Mouse (Mus musculus) liver (tissue): Measurements from ENCODE around the gene Acsbg2.

Source experiments
- DNase-seq: peaks from one replicate; pipeline ENCODE4 v3.0.0-alpha.2; 2020; ENCODE audit warnings: mixed read lengths

The Acsbg2 gene

GRCm38 (mm10) chr17:56819032-56819545 is 55.2 kb downstream of the Acsbg2 start:
- no peak for DNase-seq

GRCm38 (mm10) chr17:56818067-56818636 is 56.1 kb downstream of the Acsbg2 start:
- DNase-seq: peak; percentile 94

- DNase-seq: no peak
These were observed 59.2 kb downstream of the Acsbg2 start for GRCm38 (mm10) chr17:56815057-56815345.

DNA sequence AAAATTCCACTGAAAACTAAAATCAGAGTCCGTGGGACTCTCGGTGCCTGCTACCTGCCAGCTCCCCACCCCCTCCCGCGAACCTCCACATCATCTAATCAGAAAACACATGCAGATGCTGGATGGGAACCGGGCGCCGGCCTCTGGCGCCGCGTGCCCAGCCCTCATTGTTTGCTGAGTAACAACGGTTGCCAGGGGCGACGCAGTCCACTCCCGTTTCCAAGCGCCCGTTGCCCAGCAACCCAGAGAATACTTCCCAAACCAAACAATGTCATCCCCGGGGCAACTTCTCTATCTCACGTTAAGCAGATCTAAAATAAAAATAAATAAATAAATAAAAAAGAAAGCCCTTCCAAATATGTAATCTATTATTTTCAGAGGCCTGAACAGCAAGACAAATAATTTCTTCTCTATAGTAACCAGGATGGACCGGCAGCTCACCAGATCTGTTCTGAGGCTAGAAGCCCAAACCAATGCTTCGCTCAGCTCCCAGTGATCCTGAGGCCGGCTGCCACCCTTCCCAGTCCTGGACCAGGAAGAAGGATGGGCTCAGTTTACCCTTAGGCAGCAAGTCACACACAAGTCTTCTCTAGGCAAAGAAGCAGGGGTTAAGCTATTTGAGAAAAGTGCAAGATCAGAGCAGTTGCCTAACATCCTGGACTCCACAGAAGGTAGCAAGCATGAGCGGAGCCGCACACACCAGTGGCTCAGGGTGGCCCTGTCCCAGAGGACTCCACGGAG is 59.8 kb downstream of the Acsbg2 start:
- DNase-seq: peak; percentile 63

GRCm38 (mm10) chr17:56810245-56810644 is 64.0 kb downstream of the Acsbg2 start:
- peak; percentile 71 for DNase-seq

- peak; percentile 76 for DNase-seq
These were observed 65.7 kb downstream of the Acsbg2 start for GRCm38 (mm10) chr17:56808518-56808917.

- no peak for DNase-seq
These were observed 68.5 kb downstream of the Acsbg2 start for GRCm38 (mm10) chr17:56805784-56806183.

DNA sequence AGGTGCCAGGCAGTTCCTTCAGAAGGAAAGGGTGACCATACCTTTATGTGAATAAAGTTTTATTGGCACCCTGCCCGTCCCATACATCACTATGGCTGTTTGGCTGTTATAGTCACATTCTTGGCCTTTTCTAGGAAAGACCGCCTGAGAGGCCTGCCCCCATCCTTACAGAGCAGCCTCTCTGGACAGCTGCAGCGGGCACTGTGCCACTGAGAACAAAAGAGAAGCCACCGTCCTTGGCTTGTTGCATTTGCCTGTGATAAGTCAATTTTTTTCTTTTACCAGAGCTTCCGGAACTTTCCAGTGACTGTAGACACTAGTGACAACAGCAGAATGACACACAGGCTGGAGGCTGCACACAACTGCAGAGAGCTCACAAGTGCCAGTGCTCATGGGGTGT is 69.3 kb downstream of the Acsbg2 start:
- no peak for DNase-seq

- DNase-seq: no peak
These were observed 72.2 kb downstream of the Acsbg2 start for GRCm38 (mm10) chr17:56802065-56802464.

- DNase-seq: no peak
These were observed 75.0 kb downstream of the Acsbg2 start for GRCm38 (mm10) chr17:56799276-56799675.

DNA sequence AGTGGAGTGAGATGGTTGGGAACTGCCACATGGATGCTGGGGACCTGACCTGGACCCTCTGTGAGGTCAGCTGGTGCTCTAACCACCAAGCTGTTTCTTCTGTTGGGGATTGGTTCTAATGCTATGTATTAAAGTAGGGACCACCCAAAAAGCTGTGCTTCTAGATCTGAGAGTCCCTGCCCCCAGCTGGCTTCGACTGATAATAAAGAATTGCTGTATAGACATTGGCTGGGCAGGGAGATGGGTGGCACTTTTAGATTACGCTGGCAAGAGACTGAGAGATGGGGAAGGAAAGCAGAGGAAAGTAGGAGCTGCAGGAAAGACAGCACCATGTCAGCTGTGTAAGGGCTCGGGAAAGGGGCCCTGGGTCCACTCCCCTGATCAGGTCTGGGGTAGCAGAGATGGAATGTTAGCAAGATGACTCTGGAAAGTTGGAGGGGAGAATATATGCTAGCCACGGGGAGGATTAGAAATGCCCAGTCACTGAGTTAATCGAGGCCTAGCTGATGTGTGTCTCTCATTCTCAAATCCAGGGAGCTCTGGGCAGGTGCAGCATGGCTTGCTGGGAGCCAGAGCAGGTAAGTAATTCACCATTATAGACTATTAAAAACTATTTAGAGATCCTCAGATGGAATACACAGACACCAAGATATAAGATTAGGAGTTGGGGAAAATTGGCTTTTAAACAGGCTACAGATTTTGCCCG is 80.5 kb downstream of the Acsbg2 start:
- DNase-seq: peak; percentile 86
